Mouse (Mus musculus) CD4-positive helper T cell, adult 2 months (primary cell): Measurements from ENCODE around the gene Prkch.
"Not testable (repeated sequence)": the region's sequence is repeated elsewhere in the genome, so short reads cannot be mapped to it uniquely, and the experiment has no call there.

Experiments used
- DNase-seq: peaks from one replicate; pipeline ENCODE4 v3.0.0-alpha.2; 2012; ENCODE audit warnings: low read depth, missing footprints, low spot score

Gene Prkch

DNA sequence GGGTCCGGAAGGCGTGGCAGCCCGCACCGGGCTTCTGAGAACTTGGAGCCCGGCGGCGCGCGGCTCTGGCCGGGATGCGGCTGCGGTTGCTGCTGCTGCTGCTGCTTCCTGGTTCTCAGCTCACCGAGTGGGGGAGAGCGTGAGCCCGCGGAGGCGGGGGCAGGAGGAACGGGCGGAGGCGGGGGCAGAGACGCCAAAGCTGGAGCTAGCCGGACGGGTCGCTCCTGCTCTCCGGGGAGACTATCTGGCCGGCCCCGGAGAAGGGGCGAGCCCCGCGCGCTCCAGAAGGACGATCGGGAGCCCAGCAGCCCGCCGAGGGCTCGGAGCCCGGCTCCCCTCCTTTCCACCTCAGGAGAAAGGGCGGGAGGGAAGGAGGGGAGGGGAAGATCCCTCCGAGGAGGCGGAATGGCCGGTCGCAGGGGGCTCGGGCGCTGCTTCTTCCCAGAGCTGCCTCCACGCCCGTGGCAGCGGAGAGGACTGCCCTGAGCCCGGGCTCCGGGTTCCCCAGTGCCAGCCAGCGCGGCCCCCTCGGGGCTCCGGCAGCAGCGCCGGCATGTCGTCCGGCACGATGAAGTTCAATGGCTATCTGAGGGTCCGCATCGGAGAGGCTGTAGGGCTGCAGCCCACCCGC lies at the start of gene Prkch:
Gene Prkch, plus strand, starts transcription at position 187 of the 631 bp plus-strand sequence.
- DNase-seq = peak; percentile 92

DNA sequence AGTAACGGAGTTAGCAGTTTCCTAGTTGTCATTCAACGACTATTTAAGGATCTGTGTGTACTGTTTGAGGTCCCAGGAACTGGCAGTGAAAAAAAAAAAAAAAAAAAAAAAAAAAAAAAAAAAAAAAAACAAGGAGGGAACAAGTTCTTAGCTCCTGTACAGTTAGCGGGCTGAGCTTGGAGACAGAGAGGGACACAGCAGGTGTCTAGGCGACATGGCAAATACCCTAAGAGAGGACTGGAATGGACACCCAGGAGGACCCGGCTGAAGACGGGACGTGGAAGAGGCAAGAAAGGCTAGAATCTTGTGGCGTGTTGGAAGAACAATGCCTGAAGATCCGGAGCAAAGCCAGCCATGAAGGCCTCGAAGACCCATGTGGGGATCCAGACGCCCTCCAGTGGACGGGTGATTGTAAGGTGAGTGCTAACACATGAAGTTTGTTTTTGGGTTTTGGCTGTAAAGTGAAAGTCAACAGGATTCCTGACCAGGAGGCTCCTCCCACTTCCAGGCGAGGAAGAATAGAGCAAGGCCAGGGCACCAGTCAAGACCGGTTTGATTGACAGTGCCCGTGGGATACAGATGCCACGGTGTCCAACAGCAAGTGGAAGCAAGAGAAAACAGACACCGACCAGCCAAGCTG lies 47.0 kb upstream of the Prkch start:
- peak; percentile 37 for DNase-seq

DNA sequence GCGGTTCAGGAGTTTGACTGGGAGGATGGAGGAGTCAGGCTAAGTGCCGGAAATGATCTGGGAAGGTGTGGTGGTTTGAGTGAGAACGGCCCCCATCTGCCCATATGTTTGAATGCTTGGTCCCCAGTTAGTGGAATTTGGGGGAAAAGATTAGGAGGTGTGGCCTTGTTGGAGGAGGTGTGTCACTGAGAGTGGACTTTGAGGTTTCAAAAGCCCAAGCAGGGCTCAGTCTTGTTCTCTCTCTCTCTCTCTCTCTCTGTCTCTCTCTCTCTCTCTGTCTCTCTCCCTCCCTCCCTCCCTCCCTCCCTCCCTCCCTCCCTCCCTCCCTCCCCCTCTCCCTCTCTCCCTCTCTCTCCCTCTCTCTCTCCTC lies 46.5 kb upstream of the Prkch start:
- not testable (repeated sequence) for DNase-seq

DNA sequence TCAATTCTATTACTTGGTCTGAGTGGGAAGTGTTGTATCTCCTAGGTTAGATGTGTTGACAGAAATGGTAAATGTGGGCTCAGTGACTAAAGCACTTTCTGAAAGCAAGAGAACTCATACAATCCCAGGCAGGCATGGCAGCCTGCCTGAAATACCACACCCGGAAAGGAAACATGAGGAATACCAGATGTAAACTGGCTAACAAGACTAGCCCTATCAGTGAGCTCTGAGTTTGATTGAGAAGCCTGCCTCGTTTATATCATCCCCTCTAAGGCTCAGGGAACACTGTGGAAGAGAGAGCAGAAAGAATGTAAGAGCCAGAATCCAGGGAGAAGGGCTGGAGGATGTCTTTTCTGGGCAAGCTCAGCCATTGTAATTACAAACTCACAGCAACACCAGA lies 45.4 kb upstream of the Prkch start:
- no peak for DNase-seq

DNA sequence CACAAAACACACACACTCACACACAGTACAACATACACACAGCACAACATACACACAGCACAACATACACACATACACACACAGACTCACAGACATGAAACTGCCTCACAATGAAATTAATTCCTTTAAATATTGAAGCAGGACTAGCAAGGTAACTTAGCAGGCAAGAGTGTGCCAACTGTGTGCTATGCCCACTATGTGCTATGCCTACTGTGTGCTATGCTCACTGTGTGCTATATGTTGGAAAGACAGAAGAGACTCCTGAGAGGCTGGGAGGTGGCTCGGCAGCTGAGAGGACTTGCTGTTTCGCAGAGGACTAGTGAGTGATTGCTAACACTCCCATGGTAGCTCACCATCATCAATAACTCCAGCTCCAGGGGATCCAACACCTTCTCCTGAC lies 44.2 kb upstream of the Prkch start:
- no peak for DNase-seq

DNA sequence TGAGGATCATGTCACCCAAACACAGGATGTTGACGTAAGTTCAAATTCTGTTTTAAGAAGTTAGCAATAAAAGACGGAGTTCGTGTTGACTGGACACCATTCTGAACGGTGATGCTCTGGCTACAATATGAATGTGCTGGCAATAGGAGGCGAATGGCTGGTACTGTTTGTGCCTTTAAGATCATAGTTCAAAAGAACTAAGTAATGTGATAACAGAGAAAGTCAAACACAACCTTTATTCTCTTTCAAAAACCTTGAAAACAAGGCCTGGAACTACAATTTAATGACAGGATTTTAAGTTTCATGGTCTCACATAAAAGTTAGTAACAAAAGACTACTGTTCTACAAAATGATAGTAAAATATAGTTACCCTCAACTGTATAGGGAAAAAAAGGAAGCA lies 41.4 kb upstream of the Prkch start:
- DNase-seq = no peak

DNA sequence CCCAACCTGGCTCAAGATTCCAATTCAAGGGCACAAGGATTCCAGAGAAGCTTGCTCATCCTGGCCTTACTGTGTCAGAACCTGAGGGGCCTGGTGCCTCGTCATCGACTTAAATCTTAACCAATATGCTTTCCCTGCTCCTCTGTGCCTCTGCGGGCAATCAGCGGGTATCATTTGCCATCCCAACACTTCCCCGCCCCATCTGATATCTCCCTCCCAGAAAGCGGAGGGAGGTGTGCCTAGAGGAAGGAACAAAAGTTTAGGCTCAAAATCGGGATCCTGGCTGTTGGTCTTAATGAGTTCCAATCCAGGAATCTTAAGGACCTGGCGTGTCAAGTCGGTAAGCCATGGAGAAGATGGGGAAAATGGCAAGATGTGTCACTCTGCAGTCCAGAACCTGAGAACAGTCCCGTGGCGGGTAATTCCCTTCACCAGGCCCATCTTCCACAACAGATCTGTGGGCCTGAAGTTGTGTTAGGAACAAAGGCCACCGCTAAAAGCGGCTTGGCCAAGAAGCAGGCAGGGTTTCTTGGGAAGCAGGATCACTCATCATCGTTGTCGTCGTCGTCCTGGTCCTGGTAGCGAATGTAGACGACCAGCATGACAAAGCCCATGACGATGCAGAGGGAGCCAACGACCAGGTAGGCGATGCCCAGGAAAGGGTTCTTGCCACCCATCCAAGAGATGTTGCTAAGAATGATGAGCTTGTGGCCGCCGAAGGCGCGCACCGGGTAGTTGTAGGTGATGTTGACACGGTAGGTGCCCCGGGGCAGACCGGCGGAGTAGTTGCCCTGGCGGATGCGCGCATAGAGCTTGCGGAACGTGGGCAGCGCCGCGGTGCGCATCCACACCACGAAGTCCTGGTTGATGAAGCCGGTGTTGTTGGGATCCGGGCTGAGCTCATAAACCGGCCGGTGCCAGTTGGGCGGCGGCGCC lies 39.6 kb upstream of the Prkch start:
- DNase-seq = no peak

DNA sequence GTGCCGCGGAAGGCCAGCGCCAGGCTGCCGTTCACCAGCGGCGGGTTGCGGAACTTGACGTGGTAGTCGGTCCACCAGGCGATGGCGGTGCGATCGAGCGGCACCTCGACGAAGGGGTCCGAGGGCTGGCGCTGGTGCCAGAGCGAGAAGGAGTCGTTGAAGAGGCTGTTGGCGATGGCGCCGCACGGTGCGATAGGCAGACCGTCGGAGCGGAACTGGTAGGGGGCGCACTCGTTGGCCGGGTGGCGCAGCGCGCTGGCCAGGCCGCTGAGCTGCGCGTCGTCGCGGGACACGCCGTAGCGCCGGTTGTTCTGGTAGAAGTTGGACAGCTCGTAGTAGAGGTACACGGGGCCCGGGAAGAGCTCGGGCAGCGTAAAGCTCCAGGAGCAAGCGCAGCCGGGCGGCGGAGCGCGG lies 38.9 kb upstream of the Prkch start:
- DNase-seq = peak; percentile 64

DNA sequence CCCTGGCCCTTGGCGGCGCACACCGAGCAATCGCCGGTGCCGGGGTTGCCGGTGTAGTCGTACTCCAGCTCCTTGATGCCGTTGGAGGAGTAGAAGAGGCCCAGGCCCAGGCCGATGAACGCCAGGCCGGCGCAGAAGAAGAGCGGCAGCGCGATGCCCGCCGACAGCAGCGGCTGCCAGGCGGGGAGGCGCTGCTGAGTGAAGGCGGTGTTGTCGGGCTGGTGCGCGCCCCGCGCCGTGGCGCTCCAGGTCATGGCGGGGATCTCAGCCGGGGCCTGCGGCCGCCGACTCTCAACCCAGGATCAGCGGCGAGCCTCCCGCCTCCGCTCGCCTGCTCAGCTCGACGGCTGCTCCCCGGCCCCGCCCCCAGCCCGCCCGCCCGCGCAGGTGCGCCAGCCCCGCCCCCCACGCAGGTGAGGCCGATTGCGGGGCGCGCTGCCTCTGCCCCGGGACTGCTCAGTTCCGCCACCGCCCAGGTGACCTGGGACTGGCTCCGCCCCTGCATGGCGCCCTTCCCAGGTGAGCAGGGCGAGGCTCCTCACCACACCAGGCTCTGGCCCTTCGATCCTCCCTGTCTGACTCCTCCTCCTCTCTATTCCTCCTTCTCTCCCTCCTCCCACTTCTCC lies 38.4 kb upstream of the Prkch start, which contains the start of gene Tmem30b:
Gene Tmem30b, minus strand, starts transcription at position 307 of the 626 bp plus-strand sequence.
- no peak for DNase-seq

DNA sequence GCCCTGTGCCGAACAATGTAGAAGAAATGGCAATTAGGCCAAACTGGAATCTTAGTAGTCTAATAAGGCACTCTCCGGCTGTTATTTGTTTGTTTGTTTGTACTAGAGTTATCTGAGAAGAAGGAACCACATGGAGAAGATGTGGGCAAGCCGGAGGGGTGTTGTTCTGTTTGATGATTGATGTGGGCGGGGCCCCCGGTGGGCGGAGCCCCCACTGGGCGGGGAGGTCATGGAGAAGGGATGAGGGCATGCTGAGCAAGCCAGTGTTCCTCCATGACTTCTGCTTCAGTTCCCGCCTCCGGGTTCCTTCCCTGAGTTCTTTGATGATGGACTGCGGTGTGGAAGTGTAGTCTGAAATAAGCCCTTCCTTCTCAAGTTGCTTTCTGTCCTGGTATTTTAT lies 37.0 kb upstream of the Prkch start:
- no peak for DNase-seq

DNA sequence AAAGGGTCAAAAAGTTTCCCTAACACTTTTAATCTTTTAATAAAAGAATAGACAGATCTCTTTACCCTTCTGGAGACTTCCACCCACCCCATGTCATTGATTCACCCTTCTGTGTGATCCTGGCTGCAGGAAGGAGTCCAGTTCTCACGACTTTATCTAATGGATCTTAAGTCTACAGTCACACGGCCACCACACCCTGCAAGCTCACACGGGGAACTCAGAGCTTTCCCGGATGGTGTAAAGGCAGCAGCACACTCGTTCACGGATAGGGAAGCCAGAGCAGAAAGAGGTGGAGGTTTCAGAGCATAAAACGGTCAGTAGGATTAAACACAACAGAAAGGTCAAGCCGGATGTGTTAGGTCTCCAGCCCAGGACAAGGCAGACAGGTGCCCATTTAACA lies 36.3 kb upstream of the Prkch start:
- no peak for DNase-seq

DNA sequence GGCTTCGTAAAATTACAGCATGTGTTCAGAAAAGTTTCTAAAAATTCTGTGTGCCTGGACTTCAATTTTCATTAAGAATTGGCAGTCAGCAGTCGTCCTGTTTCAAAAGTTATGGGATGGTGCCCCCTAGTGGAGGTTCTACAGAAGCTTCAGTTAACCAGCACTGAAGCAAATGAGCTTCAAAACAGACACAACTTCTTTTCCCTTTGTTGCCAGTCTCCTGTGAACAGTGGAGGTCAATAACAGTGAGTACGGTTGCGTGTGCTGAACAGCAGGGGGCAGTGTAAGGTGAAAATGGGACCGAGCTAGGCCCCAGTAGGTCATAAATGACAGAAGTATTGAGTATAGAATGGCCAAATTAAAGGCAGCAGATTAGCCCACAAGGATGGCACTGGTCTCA lies 30.4 kb upstream of the Prkch start:
- DNase-seq = peak; percentile 72

DNA sequence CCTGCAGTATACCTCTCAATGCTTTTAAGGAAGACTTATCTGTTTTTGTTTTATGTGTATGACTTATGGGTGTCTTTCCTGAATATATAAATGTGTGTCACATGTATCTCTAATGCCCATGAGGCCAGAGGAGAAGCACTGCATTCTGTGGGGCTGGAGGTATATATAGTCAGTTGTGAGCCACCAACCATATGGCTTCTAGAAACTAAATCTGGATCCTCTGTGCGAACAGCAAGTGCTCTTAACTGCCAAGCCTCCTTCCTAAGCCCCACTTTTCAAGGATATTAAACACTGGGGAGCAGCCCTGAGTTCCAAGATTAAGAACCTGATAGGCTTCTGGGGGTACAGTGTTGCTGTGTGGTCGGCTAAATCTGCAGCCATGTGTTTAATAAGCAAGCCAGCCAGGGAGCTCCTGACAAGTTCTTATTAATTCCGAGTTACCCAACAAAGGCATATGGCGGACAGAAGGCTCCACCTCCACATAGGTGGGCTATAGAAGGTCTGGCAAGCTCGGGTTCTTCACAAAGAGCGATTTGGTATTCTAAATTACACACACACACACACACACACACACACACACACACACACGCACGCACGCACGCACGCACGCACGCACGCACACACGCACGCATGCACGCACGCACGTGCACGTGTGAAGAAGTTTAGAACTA lies 25.9 kb upstream of the Prkch start:
- DNase-seq = no peak

DNA sequence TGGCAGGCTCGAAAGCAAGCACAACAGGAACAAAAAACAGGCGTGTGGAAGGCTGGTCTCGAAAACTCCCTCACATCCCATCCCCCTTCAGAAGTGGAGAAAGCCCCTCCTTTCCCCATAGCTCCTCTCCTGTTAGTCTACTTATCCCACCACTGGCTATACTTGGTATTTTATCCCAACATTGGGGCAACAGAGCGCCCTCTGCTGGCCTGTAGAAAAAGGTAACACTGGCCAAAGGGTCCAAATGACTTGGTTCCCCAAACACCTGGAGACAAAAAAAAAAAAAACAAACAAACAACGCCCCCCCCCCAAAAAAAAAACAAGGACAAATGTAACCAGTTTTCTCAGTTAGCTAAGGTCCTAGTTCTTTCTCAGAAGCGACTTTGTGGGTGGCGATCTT lies 24.5 kb upstream of the Prkch start:
- DNase-seq = peak; percentile 37

DNA sequence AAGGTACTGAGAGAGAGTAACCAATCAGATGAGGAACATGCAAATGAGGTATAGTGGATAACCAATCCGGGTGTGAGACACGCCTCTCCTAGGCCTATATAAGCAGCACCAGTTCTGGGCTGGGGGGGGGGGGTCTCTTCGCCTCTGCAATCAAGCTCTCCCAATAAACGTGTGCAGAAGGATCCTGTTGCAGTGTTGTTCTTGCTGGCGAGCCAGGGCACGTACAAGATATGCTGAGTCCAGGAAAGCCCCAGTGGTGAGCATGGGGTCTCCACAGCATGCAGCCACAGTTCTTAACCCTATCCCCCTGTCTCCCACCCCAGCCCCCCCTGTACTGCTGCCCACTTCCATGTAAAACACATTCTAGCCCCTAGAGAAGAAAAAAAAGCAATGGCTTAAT lies 21.5 kb upstream of the Prkch start:
- not testable (repeated sequence) for DNase-seq

DNA sequence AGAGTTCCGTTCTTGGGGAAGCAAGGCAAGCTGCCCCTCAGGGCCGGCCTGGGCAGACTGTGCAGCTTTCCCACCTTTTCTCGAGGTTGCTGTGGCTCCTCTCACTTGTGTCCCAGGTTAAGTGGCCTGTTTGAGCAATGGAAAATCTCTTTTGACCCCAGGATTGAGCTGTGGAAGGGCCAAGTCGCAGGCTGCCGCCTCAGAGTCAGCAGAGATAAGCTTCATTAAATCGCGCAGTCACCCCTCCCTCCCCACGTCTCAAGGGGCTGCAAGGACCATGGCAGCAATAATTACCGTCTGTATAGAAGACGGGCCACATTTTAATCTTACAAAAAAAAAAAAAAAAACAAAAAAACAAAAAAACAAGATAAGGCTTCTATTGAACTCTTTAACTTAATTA lies 20.4 kb upstream of the Prkch start:
- DNase-seq = no peak

DNA sequence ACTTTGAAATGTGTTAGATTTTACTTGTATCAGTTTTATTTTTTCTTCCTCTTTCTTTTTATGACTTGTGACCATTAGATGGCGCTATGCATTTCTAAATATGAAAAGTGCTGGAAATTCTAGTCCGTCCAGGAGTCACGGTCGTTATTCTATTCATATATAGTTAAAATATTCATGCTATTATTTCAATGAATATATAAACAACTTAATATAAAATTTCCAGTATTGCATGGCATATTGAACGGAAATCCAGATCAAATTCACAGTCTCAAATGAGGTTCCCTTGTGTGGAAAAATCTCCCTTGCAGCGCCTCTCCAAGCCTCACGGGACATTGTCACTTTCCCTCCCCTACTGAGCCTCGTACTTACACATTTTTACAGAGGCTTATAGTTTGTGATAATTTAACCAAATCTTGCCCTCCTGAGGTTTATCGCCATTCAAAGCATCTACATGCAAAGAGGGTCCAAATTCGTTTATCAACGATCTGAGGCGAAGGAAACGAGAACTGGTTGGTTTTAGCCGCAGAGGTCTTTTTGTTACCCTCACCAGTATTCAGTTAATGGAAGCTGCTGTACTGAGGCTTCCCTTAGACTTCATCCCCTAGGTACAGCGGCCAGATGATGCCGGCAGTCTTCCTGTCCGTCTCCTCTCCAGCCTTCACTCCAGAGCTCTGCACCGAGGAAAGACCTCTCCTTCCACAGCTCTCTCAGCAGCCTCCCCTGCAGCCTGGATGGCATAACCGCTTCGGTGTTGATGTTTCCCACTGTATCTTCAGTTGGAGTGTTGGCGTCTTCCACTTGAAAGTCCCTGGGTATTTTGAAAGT lies 19.6 kb upstream of the Prkch start:
- peak; percentile 73 for DNase-seq

DNA sequence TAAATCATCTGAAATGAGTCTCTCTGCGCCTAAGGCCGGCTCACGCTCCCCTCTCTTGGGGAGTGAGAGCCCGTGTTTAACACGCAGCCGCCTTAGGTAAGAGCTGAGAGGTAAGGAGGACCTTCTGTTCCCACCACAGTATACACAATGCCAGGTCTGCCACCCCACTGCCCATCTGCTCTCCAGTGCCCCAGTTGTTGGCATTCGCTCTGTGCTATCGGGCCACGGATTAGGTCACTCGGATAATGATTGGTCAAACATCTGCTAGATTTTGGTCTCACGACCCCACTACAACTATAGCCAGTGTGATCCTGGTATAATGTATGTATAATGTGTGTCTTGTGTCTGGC lies 19.0 kb upstream of the Prkch start:
- DNase-seq = no peak

DNA sequence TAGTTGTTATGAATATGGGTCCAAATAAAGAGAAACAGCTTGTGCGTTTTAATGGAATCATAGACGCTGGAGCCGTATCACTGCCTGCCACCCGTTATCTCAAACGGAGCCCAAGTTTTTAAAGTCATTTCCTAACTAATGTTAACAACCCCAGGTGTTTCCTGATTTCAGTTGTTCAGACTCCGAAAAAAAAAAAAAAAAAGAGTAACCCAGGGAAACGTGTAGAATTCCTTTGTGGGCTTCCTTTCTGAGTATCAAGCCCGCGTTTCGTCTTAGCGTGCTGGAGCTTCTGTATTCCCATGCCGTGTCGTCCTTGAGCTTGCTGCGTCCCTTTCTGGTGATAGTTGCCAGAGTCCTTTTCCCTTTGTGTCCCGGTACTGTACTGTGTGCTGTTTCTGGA lies 10.0 kb upstream of the Prkch start:
- DNase-seq = no peak

DNA sequence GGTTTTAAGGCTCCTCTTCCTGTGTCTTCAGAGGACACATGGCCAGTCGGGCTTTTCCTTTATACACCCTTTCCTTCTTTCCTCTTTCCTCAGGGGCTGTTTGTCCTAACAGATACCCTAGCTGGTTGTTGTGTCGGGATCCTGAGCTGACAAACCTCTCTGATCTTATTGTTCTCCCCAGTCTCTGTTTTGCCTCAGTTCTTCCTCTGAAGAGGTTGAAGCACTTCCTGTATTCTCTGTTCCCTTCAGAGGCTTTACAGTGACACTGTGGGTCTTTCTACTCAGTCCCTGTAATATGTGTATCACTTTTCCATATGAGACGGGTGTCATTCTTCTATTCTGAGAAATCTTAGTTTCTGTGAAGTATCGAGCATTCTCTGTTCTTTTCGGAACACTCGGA lies 6.5 kb upstream of the Prkch start:
- peak; percentile 42 for DNase-seq

DNA sequence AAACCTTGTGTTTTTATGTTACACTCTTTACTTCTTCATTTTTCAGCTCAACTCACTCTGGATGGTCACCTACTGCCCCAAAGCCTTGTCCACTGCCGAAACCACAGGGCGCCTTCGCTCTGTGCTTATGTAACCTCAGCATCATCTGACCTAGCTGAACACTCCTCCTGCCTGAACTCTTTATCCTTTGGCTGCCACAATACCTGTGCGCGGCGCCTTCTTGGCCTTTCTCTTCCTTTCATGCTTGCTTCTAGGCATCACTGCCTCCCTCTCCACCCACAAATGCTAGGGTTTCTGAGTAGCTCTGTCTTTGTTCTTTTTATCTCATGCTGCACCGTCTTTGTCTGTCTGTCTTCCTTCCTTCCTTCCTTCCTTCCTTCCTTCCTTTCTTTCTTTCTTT lies 3.8 kb upstream of the Prkch start:
- peak; percentile 64 for DNase-seq
